19 mouse cellular contexts compared by ENCODE assay signal in the genomic region with DNA sequence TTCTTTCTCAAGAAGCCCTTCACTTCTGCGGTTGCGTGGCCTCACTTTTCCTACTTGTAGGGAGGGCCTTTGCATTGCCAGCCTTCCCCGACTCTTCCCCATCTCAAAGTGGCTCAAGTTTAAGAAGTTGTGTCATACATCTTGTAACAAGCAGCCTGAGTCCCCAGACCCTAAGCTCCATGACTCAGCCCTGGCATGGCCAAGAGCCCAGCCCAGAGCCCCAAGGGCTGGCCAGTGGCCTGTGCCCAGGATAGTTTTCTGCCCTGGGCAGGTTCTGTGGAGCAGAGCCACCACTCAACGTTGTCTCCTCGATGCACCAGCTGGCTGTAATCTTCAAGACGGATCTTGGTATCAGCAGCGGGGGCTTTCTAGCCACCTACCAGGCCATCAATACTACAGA. TPM values are rescaled to one million over a fixed set of nuclear protein-coding genes. Genes with fewer than 3 reads are reported as not detected.
A peak's percentile ranks its signal among the peaks of the same experiment; 100 is the strongest.
DNase-seq lines count a peak whose midpoint lies in the region; ATAC-seq lines count a peak whose summit lies in the region.
"Had no signal": no experiment of that assay in that cellular context is flagged by ENCODE, and none has a peak within 500 bp of the region (broad histone marks: within the 10 kb centered on the region; RNA-seq: fewer than 3 reads in every experiment).

No protein-coding gene starts in this region.

- ATAC-seq in megakaryocyte, adult 5-6 weeks (ENCODE audit: poor library complexity, severe bottlenecking), result peak; percentile 47
- ATAC-seq: activated CD4-positive, CD25-positive, alpha-beta regulatory T cell, adult 4 months; forebrain, postnatal 0 days; intestine, embryonic 16.5 days; Patski had no signal

- intact Hi-C loops in gastrocnemius, postnatal 14 days (cut with DNase I; ENCODE audit: low total_unique reads), result no loop called here

- DNase-seq in adrenal gland, postnatal 10 days, result peak; percentile 55
- DNase-seq in adrenal gland, adult 8-10 months, result no peak
- peak; percentile 42 for DNase-seq in gastrocnemius, postnatal 14 days
- DNase-seq in gastrocnemius, postnatal 4 days (ENCODE audit: low spot score in 2 of 2), result no peak
- DNase-seq in Muller cell, postnatal 12 days (ENCODE audit: inconsistent ontology term), result peak; percentile 41
- no peak for DNase-seq in right cerebral cortex, postnatal 14 days
- DNase-seq in kidney, adult 9 months, result no peak
- DNase-seq: cerebellum, adult 11-12 months; cerebellum, postnatal 25 days; forebrain, postnatal 0 days; heart, adult 11 months; heart, postnatal 36 days; kidney, adult 2 months had no signal

RNA-seq across cellular contexts. Expression of a gene that starts 2.2 kb away (rescaled TPM):
- total RNA-seq in adrenal gland, postnatal 10 days (2021), result 10 to 100 TPM; 16.7 to 21.9 TPM
- total RNA-seq in adrenal gland, adult 8-10 months (2022), result 10 to 100 TPM; 13.7 to 22.0 (median 18.7) TPM
- 10 to 100 TPM; 22.9 to 25.7 TPM for total RNA-seq in gastrocnemius, postnatal 14 days (2021)
- total RNA-seq in gastrocnemius, postnatal 4 days (2021), result 10 to 100 TPM; 12.9 to 15.0 TPM
- total RNA-seq in megakaryocyte, adult 5-6 weeks (2015), result 0.27 TPM in 1 of 2 replicates, not detected in the other
- 0.40 TPM in 1 of 2 replicates, not detected in the other for total RNA-seq in megakaryocyte, adult 5-6 weeks (2017)
- total RNA-seq: G1E had no signal

RNA-seq across cellular contexts. Expression of a gene that starts 3.4 kb away (rescaled TPM):
- total RNA-seq in adrenal gland, postnatal 10 days (2021), result under 1 TPM in 1 of 2 experiments, not detected in 1; 0.30 TPM
- under 1 TPM in 2 of 4 experiments, not detected in 2; 0.10 to 0.31 TPM for total RNA-seq in adrenal gland, adult 8-10 months (2022)
- total RNA-seq in gastrocnemius, postnatal 14 days (2021), result under 1 TPM in 1 of 2 experiments, not detected in 1; 0.06 TPM
- total RNA-seq in gastrocnemius, postnatal 4 days (2021), result not detected
- total RNA-seq in megakaryocyte, adult 5-6 weeks (2015), result not detected in 2 replicates
- total RNA-seq in megakaryocyte, adult 5-6 weeks (2017), result 0.24 TPM in 1 of 2 replicates, not detected in the other
- total RNA-seq: G1E; gastrocnemius, adult 8-10 months; heart, postnatal 36 days had no signal

RNA-seq across cellular contexts. Expression of a gene that starts 8.4 kb away (rescaled TPM):
- under 1 TPM in 1 of 2 experiments, not detected in 1; 0.51 TPM for total RNA-seq in adrenal gland, postnatal 10 days (2021)
- total RNA-seq in adrenal gland, adult 8-10 months (2022), result 1 to 10 TPM in 1 of 4 experiments, under 1 TPM in 3; 0.20 to 1.1 (median 0.93) TPM
- 1 to 10 TPM in 1 of 2 experiments, under 1 TPM in 1; 0.23 to 1.2 TPM for total RNA-seq in gastrocnemius, postnatal 14 days (2021)
- under 1 TPM in 1 of 2 experiments, not detected in 1; 0.10 TPM for total RNA-seq in gastrocnemius, postnatal 4 days (2021)
- not detected in 2 replicates for total RNA-seq in megakaryocyte, adult 5-6 weeks (2015)
- total RNA-seq in megakaryocyte, adult 5-6 weeks (2017), result not detected in 2 replicates

RNA-seq across cellular contexts. Expression of a gene that starts 8.4 kb away (rescaled TPM):
- 10 to 100 TPM; 29.3 to 35.5 TPM for total RNA-seq in adrenal gland, postnatal 10 days (2021)
- 10 to 100 TPM; 29.8 to 36.7 (median 31.5) TPM for total RNA-seq in adrenal gland, adult 8-10 months (2022)
- 1 to 10 TPM; 6.4 to 8.4 TPM for total RNA-seq in gastrocnemius, postnatal 14 days (2021)
- total RNA-seq in gastrocnemius, postnatal 4 days (2021), result 10 to 100 TPM; 22.0 to 22.9 TPM
- 35.9 and 36.7 TPM in 2 replicates for total RNA-seq in megakaryocyte, adult 5-6 weeks (2015)
- total RNA-seq in megakaryocyte, adult 5-6 weeks (2017), result 16.3 and 20.9 TPM in 2 replicates

RNA-seq across cellular contexts. Expression of a gene that starts 29.4 kb away (rescaled TPM):
- total RNA-seq in adrenal gland, postnatal 10 days (2021), result 100 to 1,000 TPM in 1 of 2 experiments, 10 to 100 TPM in 1; 85.0 to 114 TPM
- total RNA-seq in adrenal gland, adult 8-10 months (2022), result 10 to 100 TPM; 21.4 to 70.9 (median 38.2) TPM
- total RNA-seq in gastrocnemius, postnatal 14 days (2021), result 10 to 100 TPM; 62.3 to 83.8 TPM
- total RNA-seq in gastrocnemius, postnatal 4 days (2021), result 100 to 1,000 TPM; 156 to 169 TPM
- 1.6 TPM in 2 replicates for total RNA-seq in megakaryocyte, adult 5-6 weeks (2015)
- total RNA-seq in megakaryocyte, adult 5-6 weeks (2017), result 3.2 and 5.8 TPM in 2 replicates

Comparison
In these comparisons a context has a peak if more than half of its experiments do, and no peak if none do; other contexts are left out.
1. DNase-seq: peak in adrenal gland, postnatal 10 days (single experiment), gastrocnemius, postnatal 14 days (single experiment) and Muller cell, postnatal 12 days (single experiment); none in adrenal gland, adult 8-10 months (single experiment), gastrocnemius, postnatal 4 days (0 of 2), right cerebral cortex, postnatal 14 days (single experiment) and kidney, adult 9 months (single experiment).
2. RNA of a gene that starts 2.2 kb away (total RNA-seq): 22.9 to 25.7 TPM in gastrocnemius, postnatal 14 days, 16.7 to 21.9 TPM in adrenal gland, postnatal 10 days, 13.7 to 22.0 TPM in adrenal gland, adult 8-10 months and 12.9 to 15.0 TPM in gastrocnemius, postnatal 4 days; 0.27 to 0.40 TPM in megakaryocyte, adult 5-6 weeks; every median in the first group is over 4 times any median in the second.